Mouse (Mus musculus) stomach, embryonic 16.5 days (tissue): ENCODE measurements at regions not wholly inside any gene's neighbourhood (a gene's known extent, or its start where the extent isn't known, plus 50 kb on each side); places are given as distances from the start of the nearest gene placed in this dataset.

Experiments used
- ATAC-seq: fragments of 200-750 bp; cut with Nextera tagmentation; 2 replicates; pipeline ENCODE4 v1.8.0; 2017; ENCODE audit warnings: moderate number of reproducible peaks, moderate TSS enrichment; ENCODE audit not compliant: insufficient read depth, low FRiP score
- H3K27ac ChIP-seq: fragments of 300-500 bp; sonication (generic); 2 replicates; pipeline ENCODE4 v1.5.1; 2014; ENCODE audit warnings: low read length
- H3K27me3 ChIP-seq: fragments of 300-500 bp; sonication (generic); 2 replicates; pipeline ENCODE4 v1.6.1; 2014; ENCODE audit warnings: low read length, control low read depth, mixed read lengths; ENCODE audit not compliant: control insufficient read depth, insufficient read depth
- H3K36me3 ChIP-seq: fragments of 300-500 bp; sonication (generic); 2 replicates; pipeline ENCODE4 v1.6.1; 2014; ENCODE audit warnings: low read length; ENCODE audit not compliant: control insufficient read depth, insufficient read depth
- H3K4me1 ChIP-seq: fragments of 300-500 bp; sonication (generic); 2 replicates; pipeline ENCODE4 v1.6.1; 2014; ENCODE audit warnings: low read length, control low read depth, mixed read lengths; ENCODE audit not compliant: control insufficient read depth, insufficient read depth
- H3K4me2 ChIP-seq: fragments of 300-500 bp; sonication (generic); 2 replicates; pipeline ENCODE4 v1.6.1; 2014; ENCODE audit warnings: low read depth, low read length, mixed read lengths
- H3K4me3 ChIP-seq: fragments of 300-500 bp; sonication (generic); replicated peaks from 2 replicates; pipeline ENCODE4 v1.5.1; 2014; ENCODE audit warnings: mild to moderate bottlenecking, low read length
- H3K9ac ChIP-seq: fragments of 300-500 bp; sonication (generic); 2 replicates; pipeline ENCODE4 v1.6.1; 2014; ENCODE audit warnings: low read length
- H3K9me3 ChIP-seq: fragments of 300-500 bp; sonication (generic); replicated peaks from 2 replicates; pipeline ENCODE4 v1.6.1; 2016; ENCODE audit warnings: low read length, control low read depth; ENCODE audit not compliant: control insufficient read depth
- WGBS: fragments of 180-500 bp; shearing (Covaris S2); extraction: QIAGEN DNeasy Blood & Tissue Kit; methylation state at CpG from one replicate; pipeline ENCODE4 v1.1.7; 2014; 5-methylcytosine and 5-hydroxymethylcytosine counted together

DNA sequence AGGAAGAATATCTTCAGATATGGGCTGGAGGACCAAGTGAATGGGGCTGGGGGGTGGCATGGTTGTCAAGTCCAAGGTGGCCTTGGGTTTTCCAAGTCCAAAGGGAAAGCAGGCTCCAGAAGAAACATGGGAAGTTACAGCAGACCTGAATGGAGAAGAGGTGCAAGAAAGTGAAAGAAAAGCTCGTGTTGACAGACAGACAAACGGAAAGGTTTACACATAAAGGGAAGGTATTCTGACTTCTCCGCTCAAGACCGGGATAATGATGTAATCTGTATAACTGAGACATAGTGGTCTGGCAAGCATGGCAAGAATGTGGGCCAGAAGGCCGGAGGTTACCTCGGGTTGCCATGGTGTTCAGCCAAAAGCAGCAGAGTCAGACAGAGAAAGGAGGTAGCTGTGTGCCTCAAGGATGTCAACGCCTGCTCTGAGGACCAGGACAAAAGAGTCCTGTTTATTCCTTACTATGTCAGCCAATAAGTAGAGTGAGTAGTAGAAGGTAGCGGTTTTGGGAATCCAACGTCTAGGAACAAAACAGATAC is 50.8 kb upstream of the Elk3 start:
- 74% methylated on average over 9 of the region's 9 CpGs for WGBS
- Histone ChIP-seq H3K9me3 (no peaks in the 10 kb centered on the region), H3K4me2 (no peak overlapping the region), H3K4me3 (no peak overlapping the region), H3K36me3 (no peaks in the 10 kb centered on the region), H3K27me3 (no peaks in the 10 kb centered on the region), H3K27ac (no peak overlapping the region), H3K4me1 (no peaks in the 10 kb centered on the region), H3K9ac (no peak overlapping the region)
- ATAC-seq: no peak

DNA sequence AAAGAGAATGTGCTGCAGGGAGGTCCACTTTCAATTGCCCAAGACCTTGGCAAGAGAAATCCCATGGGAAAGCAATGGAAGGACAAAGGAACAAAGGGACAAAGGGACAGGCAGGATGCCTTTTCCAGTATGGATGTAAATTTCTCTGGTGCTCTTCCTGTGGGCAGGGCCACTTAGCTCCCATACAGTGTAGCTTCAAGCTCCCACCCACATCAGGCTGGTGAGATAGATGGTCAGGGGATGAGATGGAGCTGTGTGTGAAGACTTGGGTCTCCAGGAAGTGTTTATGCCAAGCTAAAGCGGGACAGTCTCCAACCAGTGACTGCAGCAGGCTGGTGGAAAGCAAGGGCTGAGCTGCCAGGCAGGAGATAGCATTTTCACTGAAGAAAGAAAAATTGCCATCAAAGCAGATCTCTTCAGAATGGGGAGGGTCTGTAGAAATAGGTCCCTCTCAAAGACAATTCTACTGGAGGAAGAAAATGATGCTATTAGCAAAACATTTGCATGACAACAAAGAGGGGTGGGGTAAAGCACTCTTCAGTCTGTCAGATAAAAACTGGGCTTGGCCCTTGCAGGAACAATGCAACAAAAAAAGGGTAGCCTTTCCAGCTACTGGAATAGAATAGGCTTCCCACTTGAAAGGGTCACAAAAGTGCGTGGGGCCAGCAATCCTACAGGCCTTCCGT is 53.3 kb upstream of the Elk3 start:
- ATAC-seq: no peak
- 64% methylated on average over 3 of the region's 3 CpGs for WGBS
- Histone ChIP-seq H3K36me3 (no peaks in the 10 kb centered on the region), H3K4me3 (no peak overlapping the region), H3K27ac (no peak overlapping the region), H3K9me3 (no peaks in the 10 kb centered on the region), H3K9ac (no peak overlapping the region), H3K4me1 (no peaks in the 10 kb centered on the region), H3K4me2 (no peak overlapping the region), H3K27me3 (no peaks in the 10 kb centered on the region)

DNA sequence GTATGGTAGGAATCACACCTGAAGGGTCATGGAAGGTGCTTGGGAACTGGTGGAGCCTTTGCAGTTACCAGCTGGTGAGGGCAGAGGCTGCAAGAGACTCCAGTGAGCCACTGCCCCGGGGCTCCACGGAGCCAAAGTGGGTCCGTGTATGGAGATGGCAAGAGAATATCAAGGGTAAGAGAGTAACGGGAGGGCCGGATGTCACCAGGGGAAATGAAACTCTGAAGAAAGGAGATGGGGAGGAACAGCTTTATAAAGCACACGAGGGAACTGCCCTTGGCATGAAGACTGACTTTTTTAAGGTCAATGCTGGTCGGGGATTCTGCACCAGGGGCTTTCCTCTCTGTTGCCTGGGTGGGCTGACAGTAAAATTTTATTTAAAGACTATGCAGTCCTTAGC is 53.9 kb upstream of the Elk3 start:
- Histone ChIP-seq H3K4me1 (no peaks in the 10 kb centered on the region), H3K36me3 (no peaks in the 10 kb centered on the region), H3K9ac (no peak overlapping the region), H3K27ac (no peak overlapping the region), H3K4me3 (no peak overlapping the region), H3K9me3 (no peaks in the 10 kb centered on the region), H3K4me2 (no peak overlapping the region), H3K27me3 (no peaks in the 10 kb centered on the region)
- no peak for ATAC-seq
- 76% methylated on average over 7 of the region's 7 CpGs for WGBS

DNA sequence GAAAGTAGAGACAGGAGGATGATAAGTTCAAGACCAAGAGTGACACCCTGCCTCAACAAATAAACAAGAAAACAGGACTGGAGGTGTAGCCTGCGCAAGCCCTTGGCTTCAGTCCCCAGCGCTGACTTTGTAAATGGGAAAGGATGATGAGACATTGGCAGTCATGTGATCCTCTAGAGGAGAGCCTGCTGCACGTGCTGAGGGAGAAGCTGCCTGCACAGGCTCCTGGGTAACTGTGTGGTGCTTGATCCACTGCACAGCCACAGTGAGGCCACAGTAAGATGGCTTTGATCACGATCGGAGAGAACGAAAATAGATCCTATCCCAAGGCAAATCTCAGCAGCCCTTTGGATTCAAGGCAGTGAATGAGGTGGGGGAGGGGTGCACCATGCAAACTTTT is 54.4 kb upstream of the Elk3 start:
- no peaks in the 10 kb centered on the region for H3K4me1 ChIP-seq
- WGBS: 70% methylated on average over 6 of the region's 6 CpGs
- H3K36me3 ChIP-seq: no peaks in the 10 kb centered on the region
- no peaks in the 10 kb centered on the region for H3K27me3 ChIP-seq
- no peak overlapping the region for H3K4me3 ChIP-seq
- no peak for ATAC-seq
- H3K4me2 ChIP-seq: no peak overlapping the region
- H3K9ac ChIP-seq: no peak overlapping the region
- H3K9me3 ChIP-seq: no peaks in the 10 kb centered on the region
- H3K27ac ChIP-seq: no peak overlapping the region

DNA sequence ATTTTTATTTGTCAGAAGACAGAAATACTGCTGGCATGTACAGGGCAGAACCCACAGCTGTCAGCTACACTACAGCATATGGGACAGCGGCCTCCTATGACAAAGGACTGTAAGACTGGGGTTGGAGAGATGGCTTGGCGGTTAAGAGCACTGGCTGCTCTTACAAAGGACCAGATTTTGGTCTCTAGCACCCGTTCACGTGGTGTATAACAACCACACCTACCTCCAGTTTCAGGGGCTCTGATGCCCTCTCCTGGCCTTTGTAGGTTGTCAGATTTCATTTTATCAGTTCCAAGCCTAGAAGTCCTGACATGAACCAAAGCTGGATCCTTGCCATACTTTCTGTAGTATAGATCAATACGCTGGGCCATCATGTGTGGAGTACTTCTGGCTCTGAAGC is 54.9 kb upstream of the Elk3 start:
- no peak overlapping the region for H3K9ac ChIP-seq
- no peaks in the 10 kb centered on the region for H3K9me3 ChIP-seq
- no peaks in the 10 kb centered on the region for H3K4me1 ChIP-seq
- H3K4me2 ChIP-seq: no peak overlapping the region
- no peaks in the 10 kb centered on the region for H3K27me3 ChIP-seq
- H3K4me3 ChIP-seq: no peak overlapping the region
- no peaks in the 10 kb centered on the region for H3K36me3 ChIP-seq
- WGBS: 90% methylated on average over 5 of the region's 5 CpGs
- H3K27ac ChIP-seq: no peak overlapping the region
- no peak for ATAC-seq

- no peak overlapping the region for H3K27ac ChIP-seq
- no peak for ATAC-seq
- WGBS: 69% methylated on average over 3 of the region's 3 CpGs
- H3K4me2 ChIP-seq: no peak overlapping the region
- no peaks in the 10 kb centered on the region for H3K36me3 ChIP-seq
- H3K9me3 ChIP-seq: no peaks in the 10 kb centered on the region
- H3K4me1 ChIP-seq: no peaks in the 10 kb centered on the region
- H3K9ac ChIP-seq: no peak overlapping the region
- no peak overlapping the region for H3K4me3 ChIP-seq
- no peaks in the 10 kb centered on the region for H3K27me3 ChIP-seq
Measured at GRCm38 (mm10) chr10:93369737-93370136, 58.8 kb upstream of the Elk3 start.

GRCm38 (mm10) chr10:93370331-93370730 is 59.4 kb upstream of the Elk3 start:
- 55% methylated on average over 6 of the region's 6 CpGs for WGBS

GRCm38 (mm10) chr10:93372281-93372680 is 61.3 kb upstream of the Elk3 start:
- Histone ChIP-seq H3K4me3 (no peak overlapping the region), H3K9ac (no peak overlapping the region), H3K36me3 (no peaks in the 10 kb centered on the region), H3K27me3 (no peaks in the 10 kb centered on the region), H3K27ac (no peak overlapping the region), H3K4me2 (no peak overlapping the region), H3K9me3 (no peaks in the 10 kb centered on the region), H3K4me1 (peaks cover 3% of the 10 kb centered on the region; the same call in 1 of the 2 replicates)
- WGBS: 80% methylated on average over 7 of the region's 7 CpGs
- no peak for ATAC-seq

More at GRCm38 (mm10) chr10:93370331-93370730, 59.4 kb upstream of the Elk3 start:
- Histone ChIP-seq H3K27me3 (no peaks in the 10 kb centered on the region), H3K9ac (no peak overlapping the region), H3K9me3 (no peaks in the 10 kb centered on the region), H3K4me1 (peaks cover 3% of the 10 kb centered on the region; the same call in 1 of the 2 replicates), H3K27ac (no peak overlapping the region), H3K4me3 (no peak overlapping the region), H3K36me3 (no peaks in the 10 kb centered on the region), H3K4me2 (no peak overlapping the region)
- no peak for ATAC-seq

GRCm38 (mm10) chr10:93373265-93373664 is 62.3 kb upstream of the Elk3 start:
- H3K4me3 ChIP-seq: no peak overlapping the region
- 84% methylated on average over 5 of the region's 5 CpGs for WGBS
- H3K4me1 ChIP-seq: peaks cover 3% of the 10 kb centered on the region; the same call in 1 of the 2 replicates
- ATAC-seq: no peak
- H3K4me2 ChIP-seq: no peak overlapping the region
- H3K27ac ChIP-seq: no peak overlapping the region
- no peak overlapping the region for H3K9ac ChIP-seq
- H3K27me3 ChIP-seq: no peaks in the 10 kb centered on the region
- no peaks in the 10 kb centered on the region for H3K36me3 ChIP-seq
- no peaks in the 10 kb centered on the region for H3K9me3 ChIP-seq
